Mouse (Mus musculus): ENCODE data around the gene Abcg4. TPM values are rescaled to one million over a fixed set of nuclear protein-coding genes. Genes with fewer than 3 reads are reported as not detected.

The Abcg4 gene
- polyA plus RNA-seq, 1 experiment from 2014 or later: 6.4 TPM

GRCm38 (mm10) chr9:44267319-44268026 is 20.9 kb downstream of the Abcg4 start:
- H3K36me3 ChIP-seq: peaks cover 22% of the 10 kb centered on the region
- H3K4me2 ChIP-seq: peak overlapping the region; percentile 84
- peak overlapping the region; percentile 94 for H3K27ac ChIP-seq
- peak overlapping the region; percentile 57 for H3K4me3 ChIP-seq
- H3K4me1 ChIP-seq: peaks cover 20% of the 10 kb centered on the region
- ATAC-seq (ENCODE audit: insufficient number of reproducible peaks, low FRiP score, low TSS enrichment, low read depth): no peak
- no peaks in the 10 kb centered on the region for H3K9me3 ChIP-seq
- H3K27me3 ChIP-seq: no peaks in the 10 kb centered on the region
- WGBS: 7% methylated on average over 23 of the region's 23 CpGs
- H3K9ac ChIP-seq: peak overlapping the region; percentile 90

GRCm38 (mm10) chr9:44266478-44267226 is 21.8 kb downstream of the Abcg4 start:
- Histone ChIP-seq H3K4me2 (peak overlapping the region; percentile 84), H3K36me3 (peaks cover 29% of the 10 kb centered on the region), H3K4me3 (0 out of 2 replicates have a peak overlapping the region, but pooled peaks have one; percentile 57), H3K4me1 (peaks cover 20% of the 10 kb centered on the region), H3K27me3 (no peaks in the 10 kb centered on the region), H3K27ac (peak overlapping the region; percentile 94), H3K9ac (no peak overlapping the region), H3K9me3 (no peaks in the 10 kb centered on the region)
- 62% methylated on average over 8 of the region's 8 CpGs for WGBS
- no peak for ATAC-seq (ENCODE audit: insufficient number of reproducible peaks, low FRiP score, low TSS enrichment, low read depth)

GRCm38 (mm10) chr9:44261388-44261787 is 27.0 kb downstream of the Abcg4 start:
- Histone ChIP-seq H3K27ac (no peak overlapping the region), H3K4me3 (no peak overlapping the region), H3K36me3 (peaks cover 40% of the 10 kb centered on the region), H3K4me1 (peaks cover under 1% of the 10 kb centered on the region), H3K9ac (no peak overlapping the region), H3K27me3 (no peaks in the 10 kb centered on the region), H3K4me2 (no peak overlapping the region), H3K9me3 (no peaks in the 10 kb centered on the region)
- WGBS: 79% methylated on average over 14 of the region's 14 CpGs
- ATAC-seq (ENCODE audit: insufficient number of reproducible peaks, low FRiP score, low TSS enrichment, low read depth): no peak

- 76% methylated on average over 10 of the region's 10 CpGs for WGBS
- Histone ChIP-seq H3K36me3 (peaks cover 34% of the 10 kb centered on the region), H3K9me3 (no peaks in the 10 kb centered on the region), H3K4me1 (peaks cover 21% of the 10 kb centered on the region), H3K4me3 (no peak overlapping the region), H3K27me3 (no peaks in the 10 kb centered on the region), H3K9ac (no peak overlapping the region), H3K4me2 (no peak overlapping the region), H3K27ac (no peak overlapping the region)
- ATAC-seq (ENCODE audit: insufficient number of reproducible peaks, low FRiP score, low TSS enrichment, low read depth): no peak
Observed at GRCm38 (mm10) chr9:44259014-44259413, 29.4 kb downstream of the Abcg4 start.

- WGBS: 78% methylated on average over 8 of the region's 8 CpGs
- ATAC-seq (ENCODE audit: insufficient number of reproducible peaks, low FRiP score, low TSS enrichment, low read depth): no peak
- Histone ChIP-seq H3K4me3 (no peak overlapping the region), H3K27ac (no peak overlapping the region), H3K4me2 (no peak overlapping the region), H3K36me3 (peaks cover 21% of the 10 kb centered on the region), H3K9ac (no peak overlapping the region), H3K27me3 (no peaks in the 10 kb centered on the region), H3K9me3 (no peaks in the 10 kb centered on the region), H3K4me1 (peaks cover 27% of the 10 kb centered on the region)
Observed at GRCm38 (mm10) chr9:44256213-44256612, 32.2 kb downstream of the Abcg4 start.

- Histone ChIP-seq H3K4me3 (no peak overlapping the region), H3K4me2 (no peak overlapping the region), H3K9ac (no peak overlapping the region), H3K27ac (0 out of 2 replicates have a peak overlapping the region, but pooled peaks have one; percentile 3), H3K9me3 (no peaks in the 10 kb centered on the region), H3K4me1 (peaks cover 27% of the 10 kb centered on the region), H3K27me3 (no peaks in the 10 kb centered on the region), H3K36me3 (peaks cover 21% of the 10 kb centered on the region)
- no peak for ATAC-seq (ENCODE audit: insufficient number of reproducible peaks, low FRiP score, low TSS enrichment, low read depth)
- WGBS: 50% methylated on average over 6 of the region's 6 CpGs
Observed at GRCm38 (mm10) chr9:44255136-44255521, 33.3 kb downstream of the Abcg4 start.

GRCm38 (mm10) chr9:44254508-44255135 is 33.8 kb downstream of the Abcg4 start:
- Histone ChIP-seq H3K4me1 (peaks cover 32% of the 10 kb centered on the region), H3K4me2 (no peak overlapping the region), H3K27me3 (no peaks in the 10 kb centered on the region), H3K36me3 (peaks cover 21% of the 10 kb centered on the region), H3K9me3 (no peaks in the 10 kb centered on the region), H3K4me3 (no peak overlapping the region), H3K9ac (no peak overlapping the region), H3K27ac (no peak overlapping the region)
- no peak for ATAC-seq (ENCODE audit: insufficient number of reproducible peaks, low FRiP score, low TSS enrichment, low read depth)
- WGBS: 14% methylated on average over 5 of the region's 5 CpGs

- H3K9ac ChIP-seq: no peak overlapping the region
- WGBS: 76% methylated on average over 6 of the region's 6 CpGs
- H3K4me3 ChIP-seq: no peak overlapping the region
- H3K4me2 ChIP-seq: no peak overlapping the region
- no peak overlapping the region for H3K27ac ChIP-seq
- no peak for ATAC-seq (ENCODE audit: insufficient number of reproducible peaks, low FRiP score, low TSS enrichment, low read depth)
- no peaks in the 10 kb centered on the region for H3K27me3 ChIP-seq
- H3K4me1 ChIP-seq: peaks cover 33% of the 10 kb centered on the region
- no peaks in the 10 kb centered on the region for H3K9me3 ChIP-seq
- H3K36me3 ChIP-seq: peaks cover 18% of the 10 kb centered on the region
Observed at GRCm38 (mm10) chr9:44253441-44253840, 35.0 kb downstream of the Abcg4 start.

GRCm38 (mm10) chr9:44251314-44251713 is 37.1 kb downstream of the Abcg4 start, which contains the start of gene Pdzd3:
Gene Pdzd3 (minus strand): TSS chr9:44251471.
- H3K4me3 ChIP-seq: no peak within 1 kb of the TSS
- H3K9ac ChIP-seq: no peak within 1 kb of the TSS
- H3K36me3 ChIP-seq: peaks cover 12% of the 10 kb centered on the region
- 75% methylated on average over 10 of the region's 10 CpGs for WGBS
- no peaks in the 10 kb centered on the region for H3K27me3 ChIP-seq
- peaks cover 33% of the 10 kb centered on the region for H3K4me1 ChIP-seq
- no peaks in the 10 kb centered on the region for H3K9me3 ChIP-seq
- H3K4me2 ChIP-seq: no peak within 1 kb of the TSS
- H3K27ac ChIP-seq: no peak within 1 kb of the TSS
- ATAC-seq (ENCODE audit: insufficient number of reproducible peaks, low FRiP score, low TSS enrichment, low read depth): no peak

- Histone ChIP-seq H3K9ac (no peak overlapping the region), H3K9me3 (no peaks in the 10 kb centered on the region), H3K27me3 (no peaks in the 10 kb centered on the region), H3K4me1 (peaks cover 26% of the 10 kb centered on the region), H3K4me3 (no peak overlapping the region), H3K4me2 (no peak overlapping the region), H3K27ac (no peak overlapping the region), H3K36me3 (peaks cover 10% of the 10 kb centered on the region)
- no peak for ATAC-seq (ENCODE audit: insufficient number of reproducible peaks, low FRiP score, low TSS enrichment, low read depth)
- 73% methylated on average over 4 of the region's 4 CpGs for WGBS
Observed at GRCm38 (mm10) chr9:44250445-44250844, 38.0 kb downstream of the Abcg4 start.

- H3K4me3 ChIP-seq: no peak overlapping the region
- H3K9me3 ChIP-seq: no peaks in the 10 kb centered on the region
- ATAC-seq (ENCODE audit: insufficient number of reproducible peaks, low FRiP score, low TSS enrichment, low read depth): 0 out of 2 replicates have a peak, but pooled peaks have one; percentile 25
- peaks cover 16% of the 10 kb centered on the region for H3K4me1 ChIP-seq
- 40% methylated on average over 26 of the region's 26 CpGs for WGBS
- 0 out of 2 replicates have a peak overlapping the region, but pooled peaks have one; percentile 24 for H3K4me2 ChIP-seq
- H3K27ac ChIP-seq: no peak overlapping the region
- H3K27me3 ChIP-seq: no peaks in the 10 kb centered on the region
- peaks cover 10% of the 10 kb centered on the region for H3K36me3 ChIP-seq
- H3K9ac ChIP-seq: no peak overlapping the region
Observed at GRCm38 (mm10) chr9:44249181-44250146, 39.0 kb downstream of the Abcg4 start.

Measured in limb, embryonic 15.5 days (tissue).